Mouse (Mus musculus) regulatory T cell (primary cell): ENCODE measurements at regions not wholly inside any gene's neighbourhood (a gene's known extent, or its start where the extent isn't known, plus 50 kb on each side); places are given as distances from the start of the nearest gene placed in this dataset.

Source experiments
- in situ Hi-C: fragments of 300-600 bp; cut with MboI, MseI; formaldehyde crosslinking; loops from one replicate; pipeline ENCODE4 v1.15.1; 2025; ENCODE audit warnings: high pct_unique_total_duplicates

DNA sequence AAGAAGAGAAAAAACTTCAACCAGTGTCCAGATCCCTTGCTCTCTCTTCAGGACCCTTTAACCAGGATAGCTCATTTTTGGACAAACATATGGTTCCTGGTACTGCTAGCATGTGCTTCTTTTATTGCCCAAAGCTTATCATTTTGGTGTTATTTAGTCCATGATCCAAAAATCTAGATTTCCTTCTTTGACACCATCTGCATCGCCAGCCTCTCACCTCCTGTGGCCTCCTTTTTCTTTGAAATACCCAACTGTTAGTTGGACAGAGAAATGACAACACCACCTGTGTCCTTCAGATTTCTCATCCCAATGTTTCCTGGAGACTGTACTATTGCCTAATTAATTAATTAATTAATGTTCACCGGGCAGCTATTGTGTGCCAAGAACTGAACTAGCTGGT lies 188.0 kb upstream of the Plppr1 start:
- in situ Hi-C loops = no loop called here

DNA sequence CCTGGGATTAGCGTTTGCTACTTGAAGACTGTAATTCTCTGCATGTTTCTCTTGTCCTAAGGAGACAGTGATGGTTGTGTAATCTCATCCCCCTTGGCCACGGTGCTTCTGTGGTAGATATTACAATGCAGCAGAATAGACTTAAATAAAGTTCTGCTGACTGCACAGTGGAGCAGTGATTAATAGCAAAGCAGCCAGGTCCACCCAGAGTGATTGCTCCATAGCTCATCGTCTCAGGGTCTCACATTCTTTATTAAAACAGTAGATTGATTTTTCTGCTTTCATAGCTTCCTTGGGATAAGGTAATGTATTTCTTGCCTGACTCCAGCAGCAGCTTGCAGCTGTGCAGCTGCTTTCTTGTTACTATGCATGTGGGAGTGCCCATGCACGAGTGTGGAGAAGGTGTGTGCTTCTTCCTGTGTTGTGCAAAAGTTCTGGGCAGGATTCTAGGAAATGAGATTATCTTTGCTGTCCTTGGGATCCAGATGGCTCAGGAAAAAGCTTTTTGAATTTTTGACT lies 169.9 kb upstream of the Plppr1 start:
- in situ Hi-C loops = no loop called here

DNA sequence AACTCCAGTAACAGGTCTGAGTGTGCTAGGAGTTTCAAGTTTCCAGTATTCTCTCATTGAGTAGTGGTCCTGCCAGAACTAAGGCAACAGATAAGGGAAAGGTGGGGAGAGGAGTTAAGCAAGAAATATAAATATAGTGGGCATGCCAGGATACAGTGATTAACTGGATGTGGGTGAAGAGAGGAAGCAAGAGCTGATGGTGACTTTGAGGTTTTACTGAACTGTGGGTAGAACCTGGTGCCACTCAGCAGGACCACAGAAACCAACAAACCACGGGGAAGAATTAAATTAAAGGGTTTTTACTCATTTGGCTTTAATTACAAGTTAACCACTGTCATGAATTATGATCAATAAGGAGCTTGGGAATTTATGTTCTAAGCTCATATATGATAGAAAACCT lies 154.5 kb upstream of the Plppr1 start:
- in situ Hi-C loops = no loop called here

DNA sequence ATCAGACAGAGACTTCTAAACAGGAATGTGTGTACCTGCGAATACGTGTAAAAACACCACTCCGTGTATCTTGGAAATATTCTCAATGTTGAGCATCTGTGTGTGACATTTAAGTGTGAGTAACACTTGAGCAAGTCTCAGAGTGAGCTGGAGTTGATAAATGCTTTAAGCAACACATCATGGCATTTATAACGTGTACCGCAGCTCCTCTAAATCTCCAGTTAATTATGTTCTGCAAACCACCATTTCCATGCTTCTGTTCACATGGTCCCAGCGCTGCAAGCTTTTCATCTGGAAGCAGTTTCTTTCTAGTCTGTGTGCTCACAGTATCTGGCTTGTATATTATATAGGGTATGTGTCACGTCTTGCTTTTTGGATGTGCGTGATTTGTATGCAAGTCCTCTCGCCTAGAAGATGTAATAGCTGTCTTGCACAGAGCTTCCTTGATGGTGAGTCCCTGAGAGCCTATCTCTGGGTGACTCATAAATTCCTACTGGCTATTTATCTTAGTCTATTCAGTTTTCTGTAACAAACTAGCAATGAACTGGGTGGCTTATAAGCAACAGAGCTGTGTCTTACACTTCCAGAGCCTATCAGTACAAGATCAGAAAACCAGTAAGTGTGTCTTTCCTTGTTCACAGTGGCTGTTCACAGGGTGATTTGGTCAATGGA lies 153.7 kb upstream of the Plppr1 start:
- in situ Hi-C loops = no loop called here

DNA sequence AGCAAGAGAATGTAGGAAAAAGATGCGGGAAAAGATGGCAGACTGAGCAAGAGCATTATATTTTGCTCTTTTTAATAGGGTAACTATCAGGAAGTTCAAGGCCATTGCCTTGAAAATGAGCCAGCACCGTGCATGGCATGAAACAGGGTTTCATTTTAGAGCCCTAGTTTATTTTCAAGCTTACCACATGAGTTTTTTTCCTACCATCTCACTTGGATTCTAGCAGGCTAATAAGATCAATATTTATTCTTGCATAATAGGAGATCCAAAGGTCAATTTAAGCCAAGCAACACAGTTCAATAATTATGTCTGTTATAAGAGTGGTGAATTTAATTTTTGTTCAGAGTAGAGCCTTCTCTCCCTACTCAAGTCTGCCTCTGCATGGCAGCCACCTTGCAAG lies 149.9 kb upstream of the Plppr1 start:
- in situ Hi-C loops = no loop called here

DNA sequence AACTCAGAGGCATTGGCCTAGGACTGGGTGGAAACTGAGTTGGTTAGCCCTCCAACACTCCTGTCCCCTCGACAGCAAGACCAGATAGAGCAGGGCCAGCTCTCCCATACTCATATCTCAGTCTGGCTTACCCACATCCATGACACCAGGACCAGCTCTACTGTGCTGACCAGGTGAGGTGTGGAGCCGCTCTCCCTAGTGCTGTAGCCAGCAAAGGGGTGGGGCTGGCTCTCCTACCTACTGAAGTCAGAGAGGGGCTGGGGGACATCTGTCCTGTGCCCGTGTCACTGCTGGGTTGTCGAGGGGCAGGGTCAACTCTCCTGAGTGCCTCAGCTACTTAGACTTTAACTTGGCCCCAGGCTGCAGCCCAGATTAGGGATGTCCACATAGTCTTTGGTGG lies 145.8 kb upstream of the Plppr1 start:
- in situ Hi-C loops = no loop called here

DNA sequence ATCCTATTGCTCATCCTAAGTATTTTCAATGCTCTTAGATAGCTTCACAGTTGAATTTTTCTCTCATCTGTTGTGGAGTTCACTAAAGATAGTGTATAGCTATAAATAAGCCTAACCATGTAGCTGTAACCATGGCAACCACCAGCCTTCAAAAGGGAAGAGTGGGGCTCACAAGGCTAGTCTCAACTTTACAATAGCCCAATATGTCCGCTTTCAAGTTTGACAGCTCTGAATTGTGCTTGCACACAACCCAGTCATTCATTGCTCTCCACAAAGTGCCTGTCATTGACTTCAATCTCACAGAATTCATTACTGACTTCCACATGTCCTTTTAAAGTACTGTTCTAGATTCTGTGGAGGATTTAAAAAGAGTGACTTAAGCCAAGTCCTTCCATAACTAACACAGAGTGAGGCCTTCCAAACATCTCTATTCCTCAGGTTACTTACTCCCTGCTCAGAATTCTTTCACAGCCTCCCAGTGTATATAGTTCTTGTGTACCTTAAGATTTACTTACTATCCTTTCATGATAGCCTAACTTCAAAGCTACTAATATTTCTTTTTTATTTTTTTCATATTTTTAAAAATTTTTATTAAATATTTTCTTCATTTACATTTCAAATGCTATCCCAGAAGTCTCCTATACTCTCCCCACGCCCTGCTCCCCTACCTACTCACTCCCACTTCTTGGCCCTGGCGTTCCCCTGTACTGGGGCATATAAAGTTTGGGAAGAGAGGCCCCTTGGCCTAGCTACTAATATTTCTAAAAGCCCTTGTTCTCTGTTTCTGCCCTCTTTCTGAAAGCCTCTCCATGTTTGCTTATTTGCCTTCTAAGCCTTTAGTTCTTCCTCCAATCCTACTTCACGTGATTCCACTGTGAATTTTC lies 134.3 kb upstream of the Plppr1 start:
- in situ Hi-C loops = no loop called here

DNA sequence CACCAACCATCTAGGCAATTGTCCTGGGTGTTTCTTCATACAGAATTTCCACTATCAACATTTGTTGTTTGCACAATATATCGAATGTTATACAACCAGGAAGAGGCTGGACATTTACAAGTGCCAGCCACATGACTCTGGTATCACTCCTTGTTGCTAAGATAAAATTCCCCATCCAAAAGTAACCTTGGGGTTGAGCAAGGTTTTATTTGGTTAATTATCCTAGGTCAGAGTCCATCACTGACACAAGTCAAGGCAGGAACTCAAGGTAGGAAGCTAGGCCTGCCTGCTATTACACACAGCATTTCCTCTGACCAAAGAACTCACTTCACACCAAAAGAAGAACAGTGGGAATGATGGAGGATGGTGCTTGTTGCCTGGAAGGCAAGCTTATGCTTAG lies 120.7 kb upstream of the Plppr1 start:
- in situ Hi-C loops = no loop called here

DNA sequence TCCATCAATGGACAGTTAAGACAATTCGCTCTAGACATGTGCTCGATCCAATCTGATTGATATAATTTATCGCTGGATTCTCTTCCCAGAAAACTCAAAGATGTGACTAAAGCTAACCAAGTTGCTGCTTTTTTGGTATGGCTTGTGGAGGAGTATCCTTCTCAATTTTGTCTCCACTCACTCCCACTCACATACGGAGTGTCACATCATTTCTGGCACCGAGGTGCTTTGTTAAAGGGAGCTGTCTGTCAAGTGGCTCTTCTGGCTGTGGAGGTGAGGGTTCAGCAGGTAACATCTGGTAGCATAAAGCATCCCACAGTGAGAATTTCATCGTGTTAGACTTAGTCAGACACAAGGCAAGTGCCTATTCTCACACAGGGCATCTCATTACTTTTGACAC lies 120.2 kb upstream of the Plppr1 start:
- in situ Hi-C loops = no loop called here

DNA sequence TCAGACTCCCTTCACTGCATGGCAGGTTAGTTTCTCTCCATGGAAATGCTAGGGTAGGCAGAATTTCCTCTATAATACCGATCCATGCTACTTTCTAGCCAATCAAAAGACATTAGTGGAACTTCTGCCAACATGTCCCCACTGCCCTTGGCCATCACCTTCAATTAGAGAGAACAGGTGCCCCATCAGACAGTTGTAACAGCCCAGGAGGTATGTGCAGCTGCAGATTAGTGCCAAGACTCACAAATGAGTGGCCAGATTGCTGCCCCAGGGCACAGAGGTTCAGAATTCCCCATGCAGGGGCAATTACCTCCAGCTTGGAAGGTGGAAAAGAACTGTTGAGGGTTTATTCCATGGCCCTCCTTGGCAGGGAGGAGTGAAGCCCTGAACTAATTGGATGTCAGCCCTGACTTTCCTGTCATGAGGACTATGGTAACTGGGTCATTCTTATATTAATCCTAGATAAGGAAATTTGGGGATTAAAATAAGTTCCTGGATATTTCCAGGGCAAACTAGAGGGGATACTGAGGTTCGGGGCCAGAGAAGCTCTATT lies 113.7 kb upstream of the Plppr1 start:
- in situ Hi-C loops = no loop called here

DNA sequence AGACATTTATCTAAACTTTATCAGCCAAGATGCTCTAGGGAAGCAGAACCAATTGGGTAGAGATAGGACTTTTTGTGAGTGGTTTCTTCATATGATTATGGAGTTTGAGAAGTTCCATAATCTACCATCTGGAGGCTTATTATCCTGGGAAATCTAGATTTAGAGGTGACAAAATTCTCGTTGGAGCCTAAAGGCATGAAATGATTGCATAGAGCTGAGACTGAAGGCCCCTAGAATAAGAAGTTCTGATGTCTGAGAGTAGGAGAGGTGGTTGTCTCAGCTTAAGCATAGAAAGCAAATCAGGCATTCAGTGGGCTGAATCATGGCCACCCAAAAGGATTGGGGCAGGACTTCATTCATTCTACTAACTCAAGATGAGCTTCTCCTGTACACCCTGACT lies 106.1 kb upstream of the Plppr1 start:
- in situ Hi-C loops = no loop called here

DNA sequence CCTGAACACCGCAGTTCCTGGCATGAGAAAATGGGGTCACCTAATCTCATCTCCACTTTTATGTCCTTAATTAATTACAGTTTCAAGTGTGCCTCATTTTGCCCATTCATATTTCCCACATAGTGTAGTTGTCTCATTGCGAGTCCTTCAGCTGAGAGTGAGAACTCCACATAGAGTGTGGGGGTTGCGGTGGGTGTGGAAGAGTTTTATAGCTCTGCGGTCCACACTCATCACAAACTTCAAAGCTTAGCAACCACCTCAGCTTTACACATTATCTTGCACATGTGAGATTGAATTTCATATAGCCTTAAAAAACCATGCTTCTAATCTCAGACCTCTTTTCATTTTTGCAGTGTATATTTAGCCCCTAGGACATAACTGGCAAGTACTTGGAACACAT lies 83.3 kb upstream of the Plppr1 start:
- in situ Hi-C loops = no loop called here

DNA sequence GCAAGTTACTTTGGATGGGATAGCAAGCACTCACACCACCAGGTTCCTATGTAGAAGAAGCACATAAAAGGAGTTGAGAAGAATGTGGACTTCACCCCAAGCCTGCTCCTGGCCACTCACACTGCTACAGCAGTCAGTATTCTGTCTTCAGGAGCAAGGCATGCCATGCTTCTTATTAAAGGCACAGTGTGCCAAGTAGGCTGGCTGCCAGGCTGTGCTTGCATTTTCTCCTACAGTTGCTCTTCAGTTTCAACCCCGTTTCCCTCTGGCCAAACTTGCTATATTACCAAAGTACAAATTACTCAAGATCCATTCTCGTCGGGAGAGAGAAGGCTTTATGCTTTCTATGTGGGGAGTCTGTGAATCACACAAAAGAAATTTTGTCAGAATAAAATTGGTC lies 67.1 kb upstream of the Plppr1 start:
- in situ Hi-C loops = no loop called here
